Mouse (Mus musculus) mammary gland, adult 2 months (tissue): Measurements from ENCODE around the gene Zfp185. TPM values are rescaled to one million over a fixed set of nuclear protein-coding genes. Genes with fewer than 3 reads are reported as not detected.

Source experiments
- polyA plus RNA-seq: library from polyadenylated mRNA; depleted of rRNA; stranded (reverse); fragments of >200 nt; gene quantifications from 2 replicates; pipeline ENCODE4 v1.2.3, GENCODE M21; 2012; ENCODE audit warnings: low replicate concordance; rRNA removed

Zfp185 gene
- polyA plus RNA-seq: 4.6 and 10.3 TPM in 2 replicates

DNA sequence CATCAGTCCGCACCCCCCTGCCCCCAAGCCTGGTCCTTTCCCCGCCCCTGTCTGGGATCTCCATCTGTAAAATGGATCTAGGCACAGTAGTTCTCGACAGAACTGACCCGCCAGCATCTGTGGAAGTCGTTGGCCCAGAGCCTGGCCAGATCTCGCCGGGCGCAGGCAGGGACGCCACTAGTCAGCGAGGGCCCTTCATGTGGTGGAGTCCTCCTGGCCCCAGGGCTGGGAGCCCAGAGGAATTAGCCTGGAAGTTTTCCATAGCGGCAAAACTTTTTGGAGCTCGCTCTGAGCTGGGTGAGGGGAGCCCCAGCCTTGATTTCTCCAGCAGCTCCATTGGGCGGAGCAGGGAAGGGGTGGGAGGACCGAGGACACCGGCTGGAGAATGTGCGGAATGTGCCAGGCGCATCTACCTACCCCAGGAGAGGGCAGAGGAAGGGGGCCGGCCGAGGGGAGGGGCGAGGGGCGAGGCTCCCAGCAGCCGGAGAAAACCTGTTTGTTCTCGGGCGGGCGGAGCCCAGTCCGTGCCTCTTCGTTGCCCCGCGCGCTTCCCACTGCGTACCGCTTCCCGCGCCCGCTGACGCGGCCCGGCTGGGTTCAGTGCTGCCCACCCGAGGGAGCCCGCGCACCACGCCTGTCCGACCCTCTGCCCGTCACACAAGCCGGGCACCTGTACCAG, at the start of gene Zfp185:
Gene Zfp185, plus strand, starts transcription at position 499 of the 679 bp plus-strand sequence.

DNA sequence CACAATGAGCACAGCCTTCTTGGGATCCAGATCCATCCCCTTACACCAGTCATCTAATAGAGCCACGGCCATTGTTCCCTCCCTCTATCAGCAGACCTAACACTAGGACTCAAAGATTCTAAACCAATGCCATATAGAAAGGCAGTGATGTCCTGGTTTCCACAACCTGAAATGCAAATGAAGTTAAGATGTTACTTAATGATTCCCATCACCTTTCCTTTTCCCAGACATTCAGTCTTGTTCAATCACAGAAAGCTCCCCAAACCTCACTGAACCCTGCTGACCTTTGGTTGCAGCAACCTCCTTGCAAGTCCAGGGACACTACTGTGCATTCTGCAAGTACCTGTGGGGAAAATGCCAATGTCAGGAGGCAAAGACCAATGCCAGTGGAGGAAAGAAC, 49.9 kb downstream of the Zfp185 start, which contains the start of gene Pnma5:
Gene Pnma5, minus strand, starts transcription at position 101 of the 400 bp plus-strand sequence.

GRCm38 (mm10) chrX:73064415-73064793, 77.3 kb downstream of the Zfp185 start, which contains the start of gene Pnma3:
TSS of gene Pnma3 (plus strand) at chrX:73064787.

Other genes with a start within 250 kb of the Zfp185 start
- 0.06 and 0.19 TPM in 2 replicates for gene Gabrq, start 162.2 kb upstream of the Zfp185 start, polyA plus RNA-seq
- gene Cetn2, start 68.9 kb upstream of the Zfp185 start, polyA plus RNA-seq: 2.6 and 9.7 TPM in 2 replicates
- 21.6 and 59.0 TPM in 2 replicates for gene Nsdhl, start 68.8 kb upstream of the Zfp185 start, polyA plus RNA-seq
- gene Pnma5, start 49.8 kb downstream of the Zfp185 start, polyA plus RNA-seq: not detected in 2 replicates
- 0.03 TPM in 1 of 2 replicates, not detected in the other for gene Pnma3, start 77.4 kb downstream of the Zfp185 start, polyA plus RNA-seq
- 0.19 and 0.62 TPM in 2 replicates for gene Xlr4a, start 95.1 kb downstream of the Zfp185 start, polyA plus RNA-seq
- 0.19 TPM in 1 of 2 replicates, not detected in the other for gene Xlr3a, start 109.8 kb downstream of the Zfp185 start, polyA plus RNA-seq
- gene Gm14685, start 129.7 kb downstream of the Zfp185 start, polyA plus RNA-seq: 0.07 and 0.17 TPM in 2 replicates
- not detected in 2 replicates for gene Xlr5b, start 161.5 kb downstream of the Zfp185 start, polyA plus RNA-seq
- not detected in 2 replicates for gene DXBay18, start 162.1 kb downstream of the Zfp185 start, polyA plus RNA-seq
- gene Spin2d, start 189.7 kb downstream of the Zfp185 start, polyA plus RNA-seq: not detected in 2 replicates
- gene Xlr3b, start 204.9 kb downstream of the Zfp185 start, polyA plus RNA-seq: 0.75 and 3.2 TPM in 2 replicates
- gene Xlr4b, start 227.0 kb downstream of the Zfp185 start, polyA plus RNA-seq: 1.4 and 2.4 TPM in 2 replicates
- gene F8a, start 241.0 kb downstream of the Zfp185 start, polyA plus RNA-seq: 10.8 and 30.5 TPM in 2 replicates